Mouse (Mus musculus) layer of hippocampus, adult 8-10 months (tissue): Measurements from ENCODE around the gene Spata7. TPM values are rescaled to one million over a fixed set of nuclear protein-coding genes. Genes with fewer than 3 reads are reported as not detected.

Experiments
- DNase-seq, 2 experiments: peaks; one replicate each; pipeline ENCODE4 v3.0.0; 2022; ENCODE audit warnings: low spot score in 2 of 2
- total RNA-seq, 4 experiments: library from RNA; stranded (reverse); gene quantifications; 2 replicates each; pipeline ENCODE4 v1.2.4; 2022

Gene Spata7
- total RNA-seq, 4 experiments from 2014 or later: 29.9 to 40.8 (median 36.2) TPM

- no peak for DNase-seq
Observed at GRCm38 (mm10) chr12:98670429-98670828, 42.5 kb downstream of the Spata7 start.

DNA sequence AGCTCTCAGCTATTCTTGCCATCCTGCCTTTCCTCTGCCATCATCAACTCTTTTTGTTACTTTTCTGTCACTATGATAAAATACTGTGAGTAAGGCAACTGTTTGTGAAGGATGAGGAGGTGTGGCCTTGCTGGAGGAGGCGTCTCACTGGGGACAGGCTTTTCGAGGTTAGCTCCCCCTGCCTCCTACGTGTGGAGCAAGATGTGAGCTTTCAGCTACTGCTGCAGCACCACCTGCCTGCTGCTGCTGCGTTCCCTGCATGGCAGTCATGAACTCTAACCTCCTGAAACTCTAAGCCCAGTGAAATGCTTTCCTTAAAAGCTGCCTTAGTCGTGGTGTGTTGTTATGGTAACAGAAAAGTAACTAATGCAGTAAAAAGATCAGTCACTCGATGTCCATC lies 45.9 kb downstream of the Spata7 start:
- DNase-seq: no peak

DNA sequence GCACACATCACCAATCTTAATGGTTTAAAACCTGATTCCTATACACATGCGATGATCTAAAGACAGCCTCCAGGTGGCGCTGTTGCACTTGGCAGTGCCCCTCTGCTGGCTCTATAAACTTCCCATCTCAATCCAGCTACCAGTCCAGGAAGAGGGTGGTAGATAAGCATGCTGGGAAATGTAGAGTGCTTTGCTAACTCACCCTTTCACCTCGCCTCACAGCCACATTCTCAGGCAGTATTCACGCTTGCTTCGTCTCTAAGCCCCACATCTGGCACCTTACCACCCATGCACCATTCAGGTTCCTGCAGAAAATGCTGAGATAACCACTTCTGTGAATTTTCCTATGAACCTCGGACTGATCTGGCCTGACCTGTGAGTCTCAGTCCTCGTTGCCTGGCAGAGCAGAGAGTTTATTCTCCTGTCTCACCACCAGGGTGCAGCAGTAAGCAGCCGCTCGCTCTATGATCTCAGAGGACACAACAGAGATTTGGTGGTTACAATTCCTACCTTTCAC lies 46.7 kb downstream of the Spata7 start:
- peak; percentile 60 to 78 for DNase-seq

- no peak for DNase-seq
Observed at GRCm38 (mm10) chr12:98676861-98677260, 48.9 kb downstream of the Spata7 start.

- DNase-seq: no peak
Observed at GRCm38 (mm10) chr12:98677336-98677735, 49.4 kb downstream of the Spata7 start.

DNA sequence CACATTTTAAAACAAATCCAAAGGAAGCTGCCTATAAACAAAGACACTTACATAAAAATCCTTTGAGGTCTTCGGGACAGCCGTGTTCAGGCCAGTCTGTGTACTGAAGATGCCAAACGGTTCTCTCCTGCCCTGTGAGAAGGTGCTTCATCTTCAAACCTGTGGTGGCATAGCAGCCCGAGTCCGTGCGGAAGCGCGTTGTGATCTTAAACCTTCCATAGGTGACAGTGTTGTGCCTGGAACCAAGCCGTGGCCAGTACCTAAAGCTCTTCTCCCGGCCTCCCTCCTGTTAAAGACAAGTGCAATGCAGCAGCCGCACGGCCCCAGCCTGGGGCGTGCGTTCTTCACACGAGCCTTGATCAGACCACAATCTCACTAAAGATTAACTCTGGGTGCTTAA lies 51.9 kb downstream of the Spata7 start:
- no peak for DNase-seq

GRCm38 (mm10) chr12:98682196-98682595 lies 54.2 kb downstream of the Spata7 start:
- DNase-seq: no peak

GRCm38 (mm10) chr12:98683171-98683570 lies 55.2 kb downstream of the Spata7 start:
- DNase-seq: no peak

- no peak for DNase-seq
Observed at GRCm38 (mm10) chr12:98683574-98683973, 55.6 kb downstream of the Spata7 start.

GRCm38 (mm10) chr12:98690230-98690629 lies 62.3 kb downstream of the Spata7 start:
- no peak for DNase-seq

GRCm38 (mm10) chr12:98697202-98697601 lies 69.2 kb downstream of the Spata7 start:
- no peak for DNase-seq

DNA sequence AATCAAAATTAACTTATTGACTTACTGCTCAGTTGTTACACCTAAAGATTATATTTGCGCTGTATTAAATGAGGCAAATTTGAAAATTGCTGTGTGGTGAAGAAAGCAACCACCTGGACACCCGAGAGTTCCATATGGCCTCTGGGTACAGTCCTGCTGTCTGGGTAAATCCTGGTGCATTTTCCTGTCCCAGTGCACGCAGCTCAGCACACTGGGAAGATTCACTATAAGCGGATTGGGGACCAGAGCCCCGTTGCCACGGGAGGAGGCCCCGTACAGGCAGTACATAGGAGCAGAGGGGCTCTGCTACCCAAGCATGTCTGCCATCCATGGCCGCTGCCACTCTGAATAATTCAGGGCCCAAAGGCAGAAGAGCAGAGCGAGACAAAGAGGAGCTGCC lies 73.6 kb downstream of the Spata7 start:
- no peak for DNase-seq

- no peak for DNase-seq
Observed at GRCm38 (mm10) chr12:98703554-98703953, 75.6 kb downstream of the Spata7 start.

DNA sequence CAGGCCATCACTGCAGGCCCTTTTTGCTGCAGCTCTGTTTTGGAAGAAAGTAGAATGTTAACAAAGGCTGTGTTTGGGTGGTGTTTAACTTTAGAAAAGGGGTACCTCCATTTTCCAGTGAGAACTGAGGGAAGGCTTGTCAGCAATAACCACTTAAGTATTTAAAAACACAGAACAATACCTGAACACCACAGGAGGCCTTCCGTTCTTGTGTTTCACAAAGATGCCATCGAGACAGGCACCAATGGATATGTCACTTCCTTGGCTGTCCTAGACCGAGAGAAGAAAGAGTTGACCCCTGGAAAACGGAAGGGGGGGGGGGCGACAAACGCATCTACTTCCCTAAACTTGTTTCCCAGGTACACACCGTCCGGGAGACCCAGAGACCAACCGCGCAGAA lies 76.0 kb downstream of the Spata7 start:
- DNase-seq: no peak

GRCm38 (mm10) chr12:98712819-98713218 lies 84.9 kb downstream of the Spata7 start:
- DNase-seq: no peak

DNA sequence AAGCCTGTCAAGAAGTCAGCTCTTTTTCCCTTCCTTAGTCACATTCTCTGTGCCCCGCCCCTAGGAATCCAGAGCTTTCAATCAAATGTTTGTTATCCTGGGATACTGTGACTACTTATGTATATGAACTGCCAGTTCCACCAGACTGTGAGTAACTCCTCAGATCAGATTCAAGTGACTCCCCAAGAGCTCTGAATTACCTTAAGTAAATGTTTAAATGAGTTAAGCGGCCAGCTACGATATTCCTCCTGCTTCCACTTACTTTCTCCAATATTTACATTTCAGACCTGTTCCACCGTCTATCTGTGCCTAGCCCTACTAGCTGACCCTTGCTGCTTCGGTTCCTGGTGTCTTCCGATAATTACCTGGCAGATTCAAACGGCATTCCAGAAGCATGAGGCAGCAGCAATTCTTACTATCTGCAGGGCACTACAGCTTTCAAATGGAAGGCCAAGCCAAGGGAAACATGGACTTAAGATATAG lies 85.7 kb downstream of the Spata7 start:
- DNase-seq: no peak

DNA sequence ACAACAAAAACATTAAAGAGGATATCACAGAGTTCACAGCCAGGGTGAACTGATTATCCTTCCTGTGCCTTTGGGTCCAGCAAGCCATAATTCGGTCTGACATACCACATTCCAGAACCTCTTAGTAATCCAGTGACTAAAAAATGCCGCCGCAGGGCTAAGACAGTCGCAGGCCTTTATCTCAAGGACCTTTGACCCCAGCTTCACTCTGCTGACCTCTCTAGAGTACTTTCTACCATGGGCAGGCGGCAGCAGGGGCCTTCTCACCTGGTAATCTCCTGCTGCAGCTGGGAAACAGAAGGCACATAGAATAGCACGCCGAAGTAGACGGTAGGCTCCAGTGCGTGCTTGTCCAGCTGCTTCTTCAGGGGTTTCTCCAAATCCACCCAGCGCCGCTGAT lies 86.8 kb downstream of the Spata7 start:
- DNase-seq: no peak

DNA sequence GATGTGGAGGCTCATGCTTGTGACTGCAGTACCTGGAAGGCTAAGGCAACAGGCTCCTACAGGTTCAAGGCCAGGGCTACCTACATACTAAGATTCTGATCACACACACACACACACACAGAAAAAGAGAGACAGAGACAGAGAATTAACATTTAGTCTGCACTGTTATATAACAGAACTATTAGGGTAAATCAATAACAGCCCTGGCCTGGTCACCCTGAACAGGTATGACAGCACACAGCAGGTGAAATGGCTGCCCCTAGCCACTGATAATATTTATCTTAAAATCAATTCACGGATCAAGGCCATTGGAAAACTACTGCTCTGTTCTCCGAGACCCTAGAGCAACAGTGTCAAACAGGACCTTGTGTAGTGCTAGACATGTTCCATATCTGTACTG lies 88.2 kb downstream of the Spata7 start:
- DNase-seq: no peak

Other genes starting within 250 kb of the Spata7 start
- 10 to 100 TPM; 17.5 to 19.2 (median 18.5) TPM for gene Kcnk10, start 49.8 kb upstream of the Spata7 start, total RNA-seq
- 1 to 10 TPM; 7.0 to 9.7 (median 9.4) TPM for gene Ptpn21, start 109.2 kb downstream of the Spata7 start, total RNA-seq
- 100 to 1,000 TPM in 2 of 4 experiments, 10 to 100 TPM in 2; 96.6 to 114 (median 101) TPM for gene Zc3h14, start 118.8 kb downstream of the Spata7 start, total RNA-seq